Mouse (Mus musculus): ENCODE measurements around the gene Gm45902. TPM values are rescaled to one million over a fixed set of nuclear protein-coding genes. Genes with fewer than 3 reads are reported as not detected.

Gene Gm45902
- polyA plus RNA-seq, 1 experiment from 2014 or later = 7.5 TPM

GRCm38 (mm10) chr2:3499543-3499942, 13.0 kb downstream of the Gm45902 start:
- H3K36me3 ChIP-seq (ENCODE audit: control insufficient read depth, insufficient read depth, low read length) = peaks cover 49% of the 10 kb centered on the region
- no peak for ATAC-seq (ENCODE audit: low read depth)

GRCm38 (mm10) chr2:3493833-3494409, 18.7 kb downstream of the Gm45902 start:
- Histone ChIP-seq H3K9ac (replicated peaks; ENCODE audit: low read depth, low read length) (no peak overlapping the region), H3K4me2 (ENCODE audit: low read depth, low read length) (no peak overlapping the region), H3K27ac (ENCODE audit: low read depth, low read length) (no peak overlapping the region), H3K9me3 (ENCODE audit: control insufficient read depth, low read length) (no peaks in the 10 kb centered on the region), H3K36me3 (ENCODE audit: control insufficient read depth, insufficient read depth, low read length) (peaks cover 64% of the 10 kb centered on the region), H3K27me3 (ENCODE audit: control insufficient read depth, insufficient read depth, low read length) (no peaks in the 10 kb centered on the region), H3K4me1 (ENCODE audit: control insufficient read depth, insufficient read depth, low read length) (no peaks in the 10 kb centered on the region), H3K4me3 (ENCODE audit: low read depth, low read length) (no peak overlapping the region)
- WGBS = 96% methylated on average over 3 of the region's 3 CpGs
- ATAC-seq (ENCODE audit: low read depth) = no peak

More at GRCm38 (mm10) chr2:3499543-3499942, 13.0 kb downstream of the Gm45902 start:
- Histone ChIP-seq H3K27ac (ENCODE audit: low read depth, low read length) (no peak overlapping the region), H3K9ac (replicated peaks; ENCODE audit: low read depth, low read length) (no peak overlapping the region), H3K4me3 (ENCODE audit: low read depth, low read length) (no peak overlapping the region), H3K9me3 (ENCODE audit: control insufficient read depth, low read length) (no peaks in the 10 kb centered on the region), H3K27me3 (ENCODE audit: control insufficient read depth, insufficient read depth, low read length) (no peaks in the 10 kb centered on the region), H3K4me2 (ENCODE audit: low read depth, low read length) (no peak overlapping the region), H3K4me1 (ENCODE audit: control insufficient read depth, insufficient read depth, low read length) (no peaks in the 10 kb centered on the region)
- 94% methylated on average over 6 of the region's 6 CpGs for WGBS

GRCm38 (mm10) chr2:3489816-3490215, 22.8 kb downstream of the Gm45902 start:
- Histone ChIP-seq H3K4me1 (ENCODE audit: control insufficient read depth, insufficient read depth, low read length) (no peaks in the 10 kb centered on the region), H3K27me3 (ENCODE audit: control insufficient read depth, insufficient read depth, low read length) (no peaks in the 10 kb centered on the region), H3K4me3 (ENCODE audit: low read depth, low read length) (no peak overlapping the region), H3K27ac (ENCODE audit: low read depth, low read length) (no peak overlapping the region), H3K9me3 (ENCODE audit: control insufficient read depth, low read length) (no peaks in the 10 kb centered on the region), H3K9ac (replicated peaks; ENCODE audit: low read depth, low read length) (no peak overlapping the region), H3K36me3 (ENCODE audit: control insufficient read depth, insufficient read depth, low read length) (peaks cover 39% of the 10 kb centered on the region), H3K4me2 (ENCODE audit: low read depth, low read length) (no peak overlapping the region)
- 86% methylated on average over 3 of the region's 3 CpGs for WGBS
- no peak for ATAC-seq (ENCODE audit: low read depth)

GRCm38 (mm10) chr2:3480239-3480638, 32.4 kb downstream of the Gm45902 start:
- Histone ChIP-seq H3K4me3 (ENCODE audit: low read depth, low read length) (no peak overlapping the region), H3K36me3 (ENCODE audit: control insufficient read depth, insufficient read depth, low read length) (no peaks in the 10 kb centered on the region), H3K4me1 (ENCODE audit: control insufficient read depth, insufficient read depth, low read length) (no peaks in the 10 kb centered on the region), H3K27ac (ENCODE audit: low read depth, low read length) (no peak overlapping the region), H3K9me3 (ENCODE audit: control insufficient read depth, low read length) (no peaks in the 10 kb centered on the region), H3K27me3 (ENCODE audit: control insufficient read depth, insufficient read depth, low read length) (no peaks in the 10 kb centered on the region), H3K9ac (replicated peaks; ENCODE audit: low read depth, low read length) (no peak overlapping the region), H3K4me2 (ENCODE audit: low read depth, low read length) (no peak overlapping the region)
- no peak for ATAC-seq (ENCODE audit: low read depth)
- 83% methylated on average over 3 of the region's 3 CpGs for WGBS

- no peaks in the 10 kb centered on the region for H3K36me3 ChIP-seq (ENCODE audit: control insufficient read depth, insufficient read depth, low read length)
- WGBS = 59% methylated on average over 3 of the region's 3 CpGs
- H3K9me3 ChIP-seq (ENCODE audit: control insufficient read depth, low read length) = no peaks in the 10 kb centered on the region
- H3K27ac ChIP-seq (ENCODE audit: low read depth, low read length) = no peak overlapping the region
- H3K4me2 ChIP-seq (ENCODE audit: low read depth, low read length) = peak overlapping the region; percentile 44
- no peaks in the 10 kb centered on the region; the same call in 1 of the 2 replicates for H3K27me3 ChIP-seq (ENCODE audit: control insufficient read depth, insufficient read depth, low read length)
- ATAC-seq (ENCODE audit: low read depth) = no peak
- H3K4me3 ChIP-seq (ENCODE audit: low read depth, low read length) = no peak overlapping the region
- H3K9ac ChIP-seq (replicated peaks; ENCODE audit: low read depth, low read length) = peak overlapping the region; percentile 80; the same call in 1 of the 2 replicates
- peaks cover 9% of the 10 kb centered on the region for H3K4me1 ChIP-seq (ENCODE audit: control insufficient read depth, insufficient read depth, low read length)
These were observed 36.8 kb downstream of the Gm45902 start for GRCm38 (mm10) chr2:3475746-3476251.

- under 1% methylated on average over 38 of the region's 42 CpGs for WGBS
- H3K27me3 ChIP-seq (ENCODE audit: control insufficient read depth, insufficient read depth, low read length) = no peaks in the 10 kb centered on the region; the same call in 1 of the 2 replicates
- peak within 1 kb of the TSS; percentile 100 for H3K4me3 ChIP-seq (ENCODE audit: low read depth, low read length)
- peaks cover 9% of the 10 kb centered on the region for H3K4me1 ChIP-seq (ENCODE audit: control insufficient read depth, insufficient read depth, low read length)
- H3K9me3 ChIP-seq (ENCODE audit: control insufficient read depth, low read length) = no peaks in the 10 kb centered on the region
- peak; percentile 96 for ATAC-seq (ENCODE audit: low read depth)
- peak within 1 kb of the TSS; percentile 87 for H3K27ac ChIP-seq (ENCODE audit: low read depth, low read length)
- H3K36me3 ChIP-seq (ENCODE audit: control insufficient read depth, insufficient read depth, low read length) = no peaks in the 10 kb centered on the region
- H3K9ac ChIP-seq (replicated peaks; ENCODE audit: low read depth, low read length) = peak within 1 kb of the TSS; percentile 80
- H3K4me2 ChIP-seq (ENCODE audit: low read depth, low read length) = peak within 1 kb of the TSS; percentile 44
These were observed 37.7 kb downstream of the Gm45902 start, which contains the start of gene Suv39h2 for GRCm38 (mm10) chr2:3474861-3475283. Gene Suv39h2, minus strand, starts transcription at chr2:3475031.

GRCm38 (mm10) chr2:3474361-3474805, 38.2 kb downstream of the Gm45902 start:
- peaks cover 9% of the 10 kb centered on the region for H3K4me1 ChIP-seq (ENCODE audit: control insufficient read depth, insufficient read depth, low read length)
- no peaks in the 10 kb centered on the region; the same call in 1 of the 2 replicates for H3K27me3 ChIP-seq (ENCODE audit: control insufficient read depth, insufficient read depth, low read length)
- H3K4me2 ChIP-seq (ENCODE audit: low read depth, low read length) = peak overlapping the region; percentile 44
- H3K9ac ChIP-seq (replicated peaks; ENCODE audit: low read depth, low read length) = peak overlapping the region; percentile 80
- H3K9me3 ChIP-seq (ENCODE audit: control insufficient read depth, low read length) = no peaks in the 10 kb centered on the region
- peak; percentile 83 for ATAC-seq (ENCODE audit: low read depth)
- H3K27ac ChIP-seq (ENCODE audit: low read depth, low read length) = peak overlapping the region; percentile 87
- peak overlapping the region; percentile 100 for H3K4me3 ChIP-seq (ENCODE audit: low read depth, low read length)
- H3K36me3 ChIP-seq (ENCODE audit: control insufficient read depth, insufficient read depth, low read length) = no peaks in the 10 kb centered on the region
- WGBS = under 1% methylated on average over 46 of the region's 46 CpGs

- no peaks in the 10 kb centered on the region; the same call in 1 of the 2 replicates for H3K27me3 ChIP-seq (ENCODE audit: control insufficient read depth, insufficient read depth, low read length)
- no peaks in the 10 kb centered on the region for H3K9me3 ChIP-seq (ENCODE audit: control insufficient read depth, low read length)
- WGBS = 1% methylated on average over 12 of the region's 12 CpGs
- peak overlapping the region; percentile 44 for H3K4me2 ChIP-seq (ENCODE audit: low read depth, low read length)
- H3K4me1 ChIP-seq (ENCODE audit: control insufficient read depth, insufficient read depth, low read length) = peaks cover 9% of the 10 kb centered on the region
- peak overlapping the region; percentile 80 for H3K9ac ChIP-seq (replicated peaks; ENCODE audit: low read depth, low read length)
- no peak for ATAC-seq (ENCODE audit: low read depth)
- peak overlapping the region; percentile 100 for H3K4me3 ChIP-seq (ENCODE audit: low read depth, low read length)
- H3K27ac ChIP-seq (ENCODE audit: low read depth, low read length) = no peak overlapping the region
- H3K36me3 ChIP-seq (ENCODE audit: control insufficient read depth, insufficient read depth, low read length) = no peaks in the 10 kb centered on the region
These were observed 38.7 kb downstream of the Gm45902 start for GRCm38 (mm10) chr2:3473891-3474290.

GRCm38 (mm10) chr2:3456590-3456989, 56.0 kb downstream of the Gm45902 start:
- WGBS = 84% methylated on average over 4 of the region's 4 CpGs
- H3K36me3 ChIP-seq (ENCODE audit: control insufficient read depth, insufficient read depth, low read length) = peaks cover 22% of the 10 kb centered on the region; the same call in 1 of the 2 replicates

More at GRCm38 (mm10) chr2:3456590-3456989, 56.0 kb downstream of the Gm45902 start:
- no peaks in the 10 kb centered on the region for H3K4me1 ChIP-seq (ENCODE audit: control insufficient read depth, insufficient read depth, low read length)
- no peak overlapping the region for H3K4me2 ChIP-seq (ENCODE audit: low read depth, low read length)
- no peak overlapping the region for H3K9ac ChIP-seq (replicated peaks; ENCODE audit: low read depth, low read length)
- no peak overlapping the region for H3K27ac ChIP-seq (ENCODE audit: low read depth, low read length)
- H3K9me3 ChIP-seq (ENCODE audit: control insufficient read depth, low read length) = no peaks in the 10 kb centered on the region
- no peak for ATAC-seq (ENCODE audit: low read depth)
- H3K4me3 ChIP-seq (ENCODE audit: low read depth, low read length) = no peak overlapping the region
- H3K27me3 ChIP-seq (ENCODE audit: control insufficient read depth, insufficient read depth, low read length) = no peaks in the 10 kb centered on the region

Measured in neural tube, embryonic 14.5 days (tissue).